Mouse (Mus musculus) CH12.LX (cell line): ENCODE data around the gene Eif4h. TPM values are rescaled to one million over a fixed set of nuclear protein-coding genes. Genes with fewer than 3 reads are reported as not detected.
A peak's percentile ranks its signal among the peaks of the same experiment; 100 is the strongest.

Source experiments
- DNase-seq: peaks from one replicate; pipeline ENCODE4 v3.0.0-alpha.2; 2013; ENCODE audit errors: extremely low read depth
- H3K27ac ChIP-seq: 2 replicates; pipeline ENCODE4 v1.5.1; 2012; ENCODE audit warnings: low read depth, mild to moderate bottlenecking, control low read depth, moderate library complexity; ENCODE audit not compliant: insufficient read depth
- H3K27me3 ChIP-seq: replicated peaks from 2 replicates; pipeline ENCODE3; 2012; ENCODE audit warnings: inconsistent platforms
- H3K36me3 ChIP-seq, 2 experiments: replicated peaks in 1 of 2; 2 replicates each; pipeline versions ENCODE3 to v1.6.1; 2012; ENCODE audit warnings: inconsistent platforms in 1 of 2, low read length in 1 of 2, mild to moderate bottlenecking in 1 of 2, mixed read lengths in 1 of 2, moderate library complexity in 1 of 2; ENCODE audit not compliant: control insufficient read depth in 1 of 2, insufficient read depth in 1 of 2
- H3K4me1 ChIP-seq, 2 experiments: 2 replicates each; pipeline ENCODE4 v1.6.1; 2012; ENCODE audit warnings: inconsistent platforms in 1 of 2, moderate library complexity in 1 of 2; ENCODE audit not compliant: insufficient read depth in 2 of 2, control insufficient read depth in 1 of 2
- H3K4me2 ChIP-seq: 2 replicates; pipeline ENCODE4 v1.6.1; 2012; ENCODE audit warnings: low read depth, mild to moderate bottlenecking, control low read depth; ENCODE audit not compliant: poor library complexity, insufficient read depth, severe bottlenecking
- H3K4me3 ChIP-seq, 3 experiments: fragments of 150-350 bp in 1 of 3; sonication (generic) in 1 of 3; replicated peaks in 1 of 3; 2 replicates each; pipeline versions ENCODE3 to v1.5.1; 2011 to 2012; ENCODE audit warnings: low read depth in 2 of 3, low read length in 2 of 3, mild to moderate bottlenecking in 2 of 3, moderate library complexity in 2 of 3, control low read depth in 1 of 3, improper control_type of control experiment in 1 of 3, inconsistent platforms in 1 of 3, mixed read lengths in 1 of 3; ENCODE audit not compliant: poor library complexity in 1 of 3
- H3K79me2 ChIP-seq: replicated peaks from 2 replicates; pipeline ENCODE4 v1.6.1; 2012; ENCODE audit warnings: mild to moderate bottlenecking, moderate library complexity; ENCODE audit not compliant: control insufficient read depth, poor library complexity, insufficient read depth, severe bottlenecking; ENCODE audit errors: extremely low read depth
- H3K9ac ChIP-seq: 2 replicates; pipeline ENCODE4 v1.6.1; 2012; ENCODE audit warnings: low read depth, mild to moderate bottlenecking, control low read depth, moderate library complexity; ENCODE audit not compliant: insufficient read depth
- H3K9me3 ChIP-seq: replicated peaks from 2 replicates; pipeline ENCODE3; 2012; ENCODE audit warnings: low read length, inconsistent platforms, mixed read lengths
- BHLHE40 ChIP-seq: IDR thresholded peaks from 2 replicates; pipeline ENCODE4 v1.6.1; 2011; ENCODE audit warnings: mild to moderate bottlenecking, low read depth, low read length, improper control_type of control experiment
- CHD2 ChIP-seq: IDR thresholded peaks from 2 replicates; pipeline ENCODE4 v1.6.1; 2011; ENCODE audit warnings: low read length, improper control_type of control experiment
- E2F4 ChIP-seq: IDR thresholded peaks from 2 replicates; pipeline ENCODE4 v1.6.1; 2011; ENCODE audit warnings: low read depth, low read length, improper control_type of control experiment; ENCODE audit not compliant: insufficient replicate concordance
- ELF1 ChIP-seq: IDR thresholded peaks from 2 replicates; pipeline ENCODE4 v1.6.1; 2014; ENCODE audit warnings: low read depth, mild to moderate bottlenecking, inconsistent platforms, low read length, improper control_type of control experiment
- EP300 ChIP-seq: IDR thresholded peaks from 2 replicates; pipeline ENCODE4 v1.6.1; 2011; ENCODE audit warnings: low read length, improper control_type of control experiment
- IRF4 ChIP-seq: IDR thresholded peaks from 2 replicates; pipeline ENCODE4 v1.6.1; 2014; ENCODE audit warnings: low read depth, mild to moderate bottlenecking, inconsistent platforms, low read length, improper control_type of control experiment
- MAFK ChIP-seq: IDR thresholded peaks from 2 replicates; pipeline ENCODE4 v1.6.1; 2011; ENCODE audit warnings: low read length, improper control_type of control experiment; ENCODE audit not compliant: insufficient replicate concordance
- MAX ChIP-seq: IDR thresholded peaks from 2 replicates; pipeline ENCODE4 v1.6.1; 2011; ENCODE audit warnings: low read length, improper control_type of control experiment
- MAZ ChIP-seq: IDR thresholded peaks from 2 replicates; pipeline ENCODE4 v1.6.1; 2012; ENCODE audit warnings: low read depth, mild to moderate bottlenecking, inconsistent platforms, low read length, improper control_type of control experiment, moderate library complexity
- MYC ChIP-seq: IDR thresholded peaks from 2 replicates; pipeline ENCODE4 v1.6.1; 2011; ENCODE audit warnings: low read depth, mild to moderate bottlenecking, improper control_type of control experiment, low read length
- NELFE ChIP-seq: IDR thresholded peaks from 2 replicates; pipeline ENCODE4 v1.6.1; 2011; ENCODE audit warnings: low read depth, low read length, improper control_type of control experiment
- PAX5 ChIP-seq: IDR thresholded peaks from 2 replicates; pipeline ENCODE4 v1.6.1; 2012; ENCODE audit warnings: low read length, inconsistent platforms, mixed read lengths
- RAD21 ChIP-seq: IDR thresholded peaks from 2 replicates; pipeline ENCODE4 v1.6.1; 2011; ENCODE audit warnings: low read depth, mild to moderate bottlenecking, low read length, improper control_type of control experiment, moderate library complexity
- RCOR1 ChIP-seq: conservative IDR thresholded peaks from 2 replicates; pipeline ENCODE4 v1.6.1; 2012; ENCODE audit warnings: low read depth, mild to moderate bottlenecking, inconsistent platforms, low read length, improper control_type of control experiment
- SMC3 ChIP-seq: IDR thresholded peaks from 2 replicates; pipeline ENCODE4 v1.6.1; 2011; ENCODE audit warnings: low read depth, low read length, improper control_type of control experiment
- TCF12 ChIP-seq: IDR thresholded peaks from 2 replicates; pipeline ENCODE4 v1.6.1; 2014; ENCODE audit warnings: low read depth, mild to moderate bottlenecking, inconsistent platforms, low read length, improper control_type of control experiment
- USF2 ChIP-seq: conservative IDR thresholded peaks from 2 replicates; pipeline ENCODE4 v1.6.1; 2011; ENCODE audit warnings: low read depth, low read length, improper control_type of control experiment
- ZMIZ1 ChIP-seq: IDR thresholded peaks from 2 replicates; pipeline ENCODE4 v1.6.1; 2012; ENCODE audit warnings: low read depth, mild to moderate bottlenecking, inconsistent platforms, low read length, improper control_type of control experiment
- ZNF384 ChIP-seq: IDR thresholded peaks from 2 replicates; pipeline ENCODE4 v1.6.1; 2012; ENCODE audit warnings: low read depth, low read length, improper control_type of control experiment, inconsistent platforms
- dilution Hi-C: fragments of 300-500 bp; cut with MboI; formaldehyde crosslinking; loops from 2 replicates; pipeline ENCODE4 v1.14.3; 2020; ENCODE audit warnings: low sequenced_read_pairs; ENCODE audit not compliant: extremely low pct_unique_long_range_greater_than_20kb, extremely low pct_ligation_motif_present
- in situ Hi-C: fragments of 300-500 bp; cut with MboI; formaldehyde crosslinking; loops from 3 replicates; pipeline ENCODE4 v1.14.3; 2019; ENCODE audit warnings: low sequenced_read_pairs, low pct_ligation_motif_present, low pct_unique_long_range_greater_than_20kb, mixed read lengths
- polyA plus RNA-seq: library from polyadenylated mRNA; unstranded; fragments of >175 nt; gene quantifications from 2 replicates; pipeline ENCODE4 v1.2.1, GENCODE M21; 2012; ENCODE audit warnings: low read depth; ENCODE audit not compliant: insufficient read length
- total RNA-seq, 2 experiments: library from RNA; depleted of rRNA; stranded (reverse); fragments of 300-350 nt in 1 of 2; fragments of >200 nt in 1 of 2; gene quantifications; 2 replicates each; pipeline ENCODE4 v1.2.3; 2012 to 2014

Gene Eif4h
- total and polyA plus RNA-seq, 3 experiments = 391 to 470 (median 408) TPM

DNA sequence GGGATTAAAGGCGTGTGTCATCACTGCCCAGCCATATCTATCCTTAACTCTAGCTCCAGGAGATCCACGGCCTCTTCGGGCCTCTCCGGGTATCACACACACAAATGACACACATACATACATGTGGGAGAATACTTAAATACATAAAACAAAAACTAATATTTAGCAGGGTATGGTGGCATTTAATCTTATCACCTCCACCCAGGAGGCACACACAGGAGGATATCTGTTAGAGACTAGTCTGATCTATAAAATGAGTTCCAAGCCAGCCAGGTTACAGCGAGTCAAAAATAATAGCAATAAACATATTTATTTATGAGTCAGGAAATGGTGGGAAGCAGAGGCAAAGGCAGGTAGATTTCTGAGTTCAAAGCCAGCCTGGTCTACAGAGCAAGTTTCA, 63.5 kb downstream of the Eif4h start:
- H3K4me1 ChIP-seq = peaks cover 2 to 51% of the 10 kb centered on the region in 2 experiments; a peak in 3 of 4 replicates
- H3K4me3 ChIP-seq = no peak overlapping the region
- H3K27me3 ChIP-seq = no peaks in the 10 kb centered on the region
- no peaks in the 10 kb centered on the region for H3K36me3 ChIP-seq
- dilution Hi-C loops (no loop called here), in situ Hi-C loops (no loop called here)
- no peak for DNase-seq
- no peaks in the 10 kb centered on the region for H3K79me2 ChIP-seq
- H3K4me2 ChIP-seq = no peak overlapping the region
- H3K9ac ChIP-seq = no peak overlapping the region
- peaks cover 3% of the 10 kb centered on the region for H3K9me3 ChIP-seq
- no peak overlapping the region for H3K27ac ChIP-seq
- TF ChIP-seq IRF4 = no peak
- no peak for TF ChIP-seq MYC
- no peak for TF ChIP-seq EP300

DNA sequence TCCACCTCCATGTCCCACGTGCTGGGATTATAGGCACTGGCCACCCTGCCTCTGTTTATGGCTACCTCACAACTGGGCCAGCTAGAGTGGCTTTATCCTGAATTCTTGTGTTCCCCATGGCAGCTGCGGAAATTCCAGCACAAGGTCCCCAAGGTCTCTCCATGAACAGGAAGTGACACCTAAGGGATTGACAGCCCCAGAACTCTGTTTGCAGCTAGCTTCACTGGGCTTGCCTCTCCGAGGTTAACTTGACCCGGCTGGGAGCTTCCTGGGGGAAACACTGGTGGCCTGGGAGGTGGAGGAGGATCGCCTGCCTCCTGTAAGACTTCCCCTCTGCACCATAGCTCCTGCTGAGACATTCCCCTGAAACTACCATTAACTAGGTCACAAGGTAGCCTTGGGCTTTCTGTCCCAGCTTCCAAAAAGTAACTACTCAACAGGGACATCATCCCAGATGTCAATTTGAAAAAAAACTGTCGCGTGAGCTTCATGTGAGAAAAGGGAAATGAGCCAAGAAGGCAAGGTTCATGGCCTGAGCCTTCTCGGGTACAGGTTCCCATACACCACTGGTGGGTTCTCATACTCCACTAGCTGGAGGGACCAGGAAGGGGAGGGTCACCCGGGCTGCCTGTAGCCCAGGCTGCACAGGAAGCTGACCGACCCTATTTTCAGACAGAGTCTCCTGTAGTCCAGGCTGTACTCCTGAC, 66.6 kb downstream of the Eif4h start:
- TF ChIP-seq SMC3 = no peak
- no peak for TF ChIP-seq MAZ
- TF ChIP-seq NELFE = no peak
- no peak for TF ChIP-seq USF2
- TF ChIP-seq ELF1 = 0 out of 2 replicates have a peak, but pooled peaks have one; percentile 17
- TF ChIP-seq RAD21 = no peak
- TF ChIP-seq PAX5 = no peak
- no peak for TF ChIP-seq MAFK
- no peak for TF ChIP-seq MAX
- TF ChIP-seq ZMIZ1 = no peak
- TF ChIP-seq IRF4 = 0 out of 2 replicates have a peak, but pooled peaks have one; percentile 23
- no peak for TF ChIP-seq RCOR1
- TF ChIP-seq ZNF384 = peak; percentile 49; the same call in 1 of the 2 replicates
- peak; percentile 85 for TF ChIP-seq BHLHE40
- no peak for TF ChIP-seq TCF12
- TF ChIP-seq CHD2 = no peak
- no peak for TF ChIP-seq E2F4
- dilution Hi-C loops = no loop called here
- H3K4me3 ChIP-seq = peak overlapping the region in 2 of 3 experiments; percentile 13 to 46

More for the DNA sequence above, 66.6 kb downstream of the Eif4h start:
- no peak overlapping the region for H3K27ac ChIP-seq
- peaks cover 8 to 52% of the 10 kb centered on the region in 2 experiments for H3K4me1 ChIP-seq
- H3K27me3 ChIP-seq = no peaks in the 10 kb centered on the region
- no peak for DNase-seq
- H3K36me3 ChIP-seq = no peaks in the 10 kb centered on the region
- in situ Hi-C loops = no loop called here
- peak overlapping the region; percentile 73; the same call in 1 of the 2 replicates for H3K4me2 ChIP-seq
- H3K79me2 ChIP-seq = no peaks in the 10 kb centered on the region
- H3K9me3 ChIP-seq = peaks cover 3% of the 10 kb centered on the region
- H3K9ac ChIP-seq = peak overlapping the region; percentile 52; the same call in 1 of the 2 replicates
